Mouse (Mus musculus): Measurements from ENCODE around the gene Abtb2. TPM values are rescaled to one million over a fixed set of nuclear protein-coding genes. Genes with fewer than 3 reads are reported as not detected.
"Not testable (repeated sequence)": the region's sequence is repeated elsewhere in the genome, so short reads cannot be mapped to it uniquely, and the experiment has no call there.

Gene Abtb2
- polyA plus RNA-seq (2012; rRNA removed), result 2.2 and 2.4 TPM in 2 replicates

DNA sequence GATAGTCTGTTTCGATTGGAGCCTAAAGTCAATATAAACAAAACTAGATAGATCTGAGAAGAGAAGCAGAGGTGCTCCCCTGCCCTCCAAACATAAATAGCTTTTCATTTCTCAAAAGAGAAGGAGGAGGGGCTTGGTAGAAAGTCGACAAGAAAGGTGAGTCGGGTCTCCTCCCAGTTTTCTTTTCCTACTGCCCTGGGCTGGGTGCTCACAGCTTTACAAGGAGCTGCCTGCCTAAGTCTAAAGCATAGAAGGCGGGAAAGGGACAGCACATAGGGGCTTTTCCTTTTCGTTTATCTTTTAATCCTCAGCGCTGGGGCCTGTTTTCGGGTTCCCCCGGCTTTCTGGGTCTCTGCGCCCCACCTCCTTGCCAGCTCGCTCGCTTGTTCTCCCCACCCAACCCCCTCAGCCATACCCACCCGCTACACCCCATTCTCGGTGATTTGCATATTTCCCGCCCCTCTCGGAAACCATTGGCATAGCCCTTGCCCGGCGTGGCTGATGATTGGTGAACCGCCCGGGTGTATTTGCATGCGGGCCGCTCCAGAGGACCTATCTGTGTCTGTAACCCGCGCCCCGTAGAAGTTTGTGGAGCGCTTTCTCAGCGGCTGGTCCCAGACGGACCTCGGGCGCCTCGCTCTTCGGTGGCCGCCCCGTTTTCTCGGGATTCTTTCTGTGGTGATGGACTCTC, at the start of gene Abtb2:
Abtb2 (plus strand) TSS at position 579 of the 691 bp plus-strand sequence.
- no peak for DNase-seq (ENCODE audit: low read depth)

DNA sequence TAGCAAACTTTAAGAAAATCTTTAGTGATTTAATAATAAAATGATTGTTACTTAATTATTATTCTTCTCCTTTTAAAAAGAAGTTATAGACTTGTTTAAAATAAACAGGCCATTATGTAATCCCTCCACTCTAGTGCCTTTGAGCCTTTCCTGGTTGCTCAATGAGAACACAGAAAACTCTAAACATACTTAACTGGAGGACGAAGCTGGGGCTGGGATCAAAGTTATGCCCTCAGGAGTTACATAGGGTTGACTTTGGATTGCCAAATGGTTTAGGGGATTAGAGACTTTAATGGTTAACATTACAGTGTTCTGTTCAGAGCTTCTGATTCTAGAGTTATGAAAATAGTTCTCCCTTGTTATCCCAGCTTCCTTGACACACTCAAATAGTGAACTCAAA, 49.6 kb upstream of the Abtb2 start:
- DNase-seq (ENCODE audit: low read depth), result peak; percentile 77

DNA sequence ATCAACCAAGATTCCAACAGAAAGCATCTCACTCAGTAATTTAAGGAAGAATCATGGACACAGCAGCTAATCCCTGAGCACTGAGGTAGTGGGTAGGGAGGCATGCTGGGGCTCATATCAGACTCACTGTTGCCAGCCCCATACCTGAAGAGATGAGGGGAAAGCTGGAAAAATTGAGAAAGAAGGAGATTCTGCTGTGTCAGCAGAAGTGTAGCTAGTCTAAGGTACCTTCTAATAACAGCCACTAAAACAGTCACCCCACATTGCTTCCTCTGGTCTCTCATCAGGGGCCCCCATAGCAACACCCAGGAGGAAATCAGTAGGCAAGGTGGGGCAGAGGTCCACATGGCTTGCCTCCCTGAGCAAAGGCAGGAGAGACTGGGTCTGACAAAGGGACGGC, 40.5 kb upstream of the Abtb2 start:
- DNase-seq (ENCODE audit: low read depth), result no peak

DNA sequence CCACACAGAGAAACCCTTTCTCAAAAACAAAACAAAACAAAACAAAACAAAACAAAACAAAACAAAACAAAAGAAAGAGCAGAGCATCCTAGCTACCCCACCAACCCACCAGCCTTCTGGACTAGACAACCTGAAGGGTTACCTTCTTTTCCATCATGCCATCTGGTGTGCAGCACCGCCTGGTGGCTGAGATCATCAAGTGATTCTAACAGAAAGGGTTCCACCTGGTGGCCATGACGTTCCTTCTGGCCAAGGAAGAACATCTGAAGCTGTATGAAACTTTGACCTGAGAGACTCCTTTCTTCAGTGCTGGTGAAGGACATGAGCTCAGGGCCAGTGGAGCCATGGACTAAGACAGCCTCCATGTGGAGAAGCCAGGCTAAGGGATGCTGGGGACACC, 19.0 kb upstream of the Abtb2 start:
- DNase-seq (ENCODE audit: low read depth), result no peak

DNA sequence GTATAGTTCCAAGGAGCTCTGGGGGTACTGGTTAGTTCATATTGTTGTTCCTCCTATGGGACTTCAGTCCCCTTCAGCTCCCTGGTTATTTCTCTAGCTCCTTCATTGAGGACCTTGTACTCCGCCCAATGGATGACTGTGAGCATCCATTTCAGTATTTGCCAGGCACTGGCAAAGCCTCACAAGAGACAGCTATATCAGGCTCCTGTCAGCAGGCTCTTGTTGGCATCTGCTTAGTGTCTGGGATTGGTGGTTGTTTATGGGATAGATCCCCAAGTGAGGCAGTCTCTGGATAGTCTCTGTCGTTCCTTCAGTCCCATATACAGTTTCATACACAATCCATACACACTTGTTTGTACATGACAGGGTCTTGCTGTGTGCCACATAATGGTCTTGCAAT, 15.8 kb upstream of the Abtb2 start:
- not testable (repeated sequence) for DNase-seq (ENCODE audit: low read depth)

DNA sequence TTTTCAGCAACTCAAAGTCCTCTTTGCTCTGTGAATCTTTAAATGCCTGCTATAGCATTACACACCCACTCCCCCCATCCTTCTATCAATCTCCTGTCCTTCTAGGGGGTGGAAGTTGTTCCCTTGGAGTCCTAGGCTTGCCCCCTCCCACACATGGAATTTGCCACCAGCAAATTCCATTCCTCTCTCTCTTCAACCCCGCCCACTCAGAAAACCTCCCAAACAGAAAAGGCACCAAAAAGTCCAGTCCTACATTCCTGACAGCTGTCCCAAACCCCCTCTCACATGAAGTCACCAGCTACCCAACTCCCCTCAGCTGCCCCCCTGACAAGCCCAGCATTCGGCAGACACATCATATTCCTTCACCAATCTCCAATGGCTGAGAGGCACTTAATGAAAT, 12.1 kb upstream of the Abtb2 start:
- no peak for DNase-seq (ENCODE audit: low read depth)

DNA sequence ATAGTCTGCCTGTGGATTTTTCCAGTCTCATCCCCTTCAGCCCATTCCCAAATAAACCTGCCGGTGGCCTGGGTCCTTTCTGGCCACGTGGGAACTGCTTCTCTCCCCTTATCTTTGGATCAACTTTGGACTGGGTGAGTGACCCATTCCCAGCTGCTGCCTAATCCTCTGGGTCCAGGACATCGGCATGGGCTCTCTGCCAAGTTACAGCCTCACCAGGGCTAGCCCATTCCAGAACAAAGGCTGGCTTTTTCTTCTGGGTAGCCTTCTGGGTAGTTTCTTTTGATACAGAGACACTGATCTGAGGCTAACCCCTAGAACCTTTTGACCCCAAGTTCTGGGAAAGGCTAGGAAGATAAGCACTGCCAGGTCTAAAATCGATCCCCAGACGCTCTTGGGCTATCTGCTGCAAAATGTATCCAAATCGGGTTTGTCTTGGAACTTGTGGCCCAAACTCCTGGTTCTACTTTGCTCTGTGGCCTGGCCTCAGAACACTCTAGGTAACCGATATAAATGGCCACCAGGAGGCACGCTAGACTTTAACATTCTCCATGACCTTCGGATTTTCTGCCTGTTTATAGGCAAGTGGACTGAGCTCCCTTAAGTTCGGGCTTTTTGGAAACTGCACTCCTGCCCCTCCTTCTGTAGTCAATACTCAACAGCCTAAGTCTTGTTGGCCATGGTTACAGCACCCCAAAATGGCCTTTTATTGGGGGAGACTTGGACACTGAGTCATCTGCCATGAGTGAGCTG, 9.8 kb upstream of the Abtb2 start:
- no peak for DNase-seq (ENCODE audit: low read depth)

DNA sequence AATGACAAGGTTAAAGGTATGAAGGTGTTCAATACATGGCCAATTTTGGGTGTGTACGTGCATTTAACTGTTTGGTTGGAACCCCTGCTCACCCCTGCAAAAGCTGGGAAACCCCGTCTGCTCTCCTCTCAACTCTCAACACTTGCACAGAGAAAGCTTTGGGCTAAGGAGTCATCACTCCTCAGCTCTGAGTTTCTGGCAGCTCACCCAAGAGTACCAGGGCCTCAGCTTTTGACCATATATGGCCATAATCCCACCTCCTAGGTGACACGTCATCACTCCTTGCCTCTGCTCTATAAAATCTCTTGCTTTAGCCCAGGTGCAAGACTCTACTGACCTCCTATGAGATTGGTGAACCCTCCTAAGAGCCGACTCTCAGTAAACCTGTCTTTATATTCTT, 5.2 kb upstream of the Abtb2 start:
- no peak for DNase-seq (ENCODE audit: low read depth)

DNA sequence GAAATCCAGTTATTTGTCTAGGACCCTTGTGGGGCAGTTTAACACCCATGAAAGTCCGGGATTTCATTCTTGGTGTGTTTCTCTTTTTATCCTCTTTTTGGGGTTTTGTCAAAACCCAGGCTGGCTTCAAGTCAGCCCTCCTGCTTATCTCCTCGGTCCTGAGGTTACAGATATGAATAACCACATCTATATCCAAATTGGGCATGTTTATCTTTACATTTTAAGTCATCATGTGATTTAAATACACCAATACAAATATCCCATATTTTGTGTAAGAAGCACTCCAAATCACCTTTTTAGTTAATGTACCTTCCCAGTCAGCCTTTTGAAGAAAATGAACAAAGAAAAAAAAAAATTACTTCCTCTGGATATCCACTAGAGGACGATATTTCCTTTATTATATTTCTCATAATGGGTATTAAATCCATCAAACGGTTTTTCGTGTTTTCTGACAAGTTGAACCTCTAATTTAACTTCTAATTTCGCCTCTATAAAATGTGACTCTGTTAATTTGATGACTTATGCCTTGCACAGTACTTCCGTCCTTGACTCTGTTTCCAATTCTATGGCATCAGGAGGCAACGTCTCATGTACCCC, 1.6 kb upstream of the Abtb2 start:
- DNase-seq (ENCODE audit: low read depth), result no peak

DNA sequence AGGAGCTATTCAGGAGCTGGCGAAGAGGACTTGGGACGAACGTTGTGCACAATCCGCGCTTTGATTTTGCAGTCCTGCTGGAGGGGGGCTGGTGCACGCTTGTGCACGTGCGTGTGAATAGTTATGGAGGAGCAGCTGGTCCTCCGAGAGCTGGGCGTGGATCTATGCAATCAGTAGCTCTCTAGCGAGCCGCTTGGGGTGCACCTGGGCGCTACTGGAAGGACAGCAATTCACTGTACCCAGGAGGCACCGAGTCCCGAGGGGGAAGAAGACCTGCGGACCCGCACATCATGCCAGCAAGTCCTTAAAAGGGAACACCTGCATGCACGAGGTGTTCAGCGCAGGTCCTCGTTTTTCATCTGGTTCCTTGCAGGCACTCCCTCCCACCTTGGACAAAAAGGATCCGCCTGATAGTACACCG, 929 bp upstream of the Abtb2 start:
- no peak for DNase-seq (ENCODE audit: low read depth)

DNA sequence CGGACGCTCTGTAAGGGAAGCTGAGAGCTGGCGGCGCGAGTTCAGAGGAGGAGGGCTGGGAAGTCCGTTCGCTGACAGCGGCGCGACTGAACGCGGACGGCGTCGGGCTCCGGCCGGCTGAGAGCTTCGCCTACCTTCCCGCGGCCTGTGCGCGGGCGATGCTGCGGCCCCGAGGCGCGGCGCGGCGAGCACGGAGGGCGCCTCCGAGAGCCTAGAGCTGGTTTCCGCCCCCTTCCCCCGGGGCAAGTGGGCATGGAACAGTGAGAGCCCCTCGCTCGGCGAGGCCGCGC, 258 bp downstream of the Abtb2 start:
- no peak for DNase-seq (ENCODE audit: low read depth)

DNA sequence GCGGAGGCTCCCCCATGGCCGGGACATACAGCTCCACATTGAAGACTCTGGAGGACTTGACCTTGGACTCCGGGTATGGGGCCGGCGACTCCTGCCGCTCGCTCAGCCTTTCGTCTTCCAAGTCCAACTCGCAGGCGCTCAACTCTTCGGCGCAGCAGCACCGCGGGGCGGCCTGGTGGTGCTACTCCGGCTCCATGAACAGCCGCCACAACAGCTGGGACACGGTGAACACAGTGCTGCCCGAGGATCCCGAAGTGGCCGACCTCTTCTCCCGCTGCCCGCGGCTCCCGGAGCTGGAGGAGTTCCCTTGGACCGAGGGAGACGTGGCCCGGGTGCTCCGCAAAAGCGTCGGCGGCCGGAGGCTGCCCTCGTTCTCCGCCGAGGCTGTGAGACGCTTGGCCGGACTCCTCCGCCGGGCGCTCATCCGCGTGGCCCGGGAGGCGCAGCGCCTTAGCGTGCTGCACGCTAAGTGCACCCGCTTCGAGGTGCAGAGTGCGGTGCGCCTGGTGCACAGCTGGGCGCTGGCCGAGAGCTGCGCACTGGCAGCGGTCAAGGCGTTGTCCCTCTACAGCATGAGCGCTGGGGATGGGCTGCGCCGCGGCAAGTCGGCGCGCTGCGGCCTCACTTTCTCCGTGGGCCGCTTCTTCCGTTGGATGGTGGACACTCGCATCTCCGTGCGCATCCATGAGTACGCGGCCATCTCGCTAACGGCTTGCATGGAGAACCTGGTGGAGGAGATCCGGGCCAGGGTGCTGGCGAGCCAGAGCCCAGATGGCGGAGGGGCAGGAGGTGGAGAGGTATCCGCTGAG, 807 bp downstream of the Abtb2 start:
- no peak for DNase-seq (ENCODE audit: low read depth)

DNA sequence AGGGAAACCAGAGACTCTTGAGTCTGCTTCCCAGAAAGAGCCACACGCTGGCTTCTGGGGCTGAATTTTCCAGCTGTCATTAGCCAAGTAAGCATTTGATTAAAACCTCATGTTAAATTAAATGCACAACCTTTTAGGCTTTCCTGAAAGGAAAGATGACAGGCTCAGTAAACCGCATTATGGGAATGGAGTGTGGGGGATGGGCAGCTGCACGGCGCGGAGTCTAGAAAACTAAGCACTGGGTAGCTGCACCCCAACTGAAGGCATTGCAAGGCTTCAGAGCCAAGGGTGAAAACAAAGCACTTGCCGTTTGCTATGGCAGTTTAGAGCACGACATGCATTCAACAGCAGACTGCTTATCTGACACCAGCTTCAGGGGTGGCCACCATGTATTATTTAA, 2.1 kb downstream of the Abtb2 start:
- no peak for DNase-seq (ENCODE audit: low read depth)

DNA sequence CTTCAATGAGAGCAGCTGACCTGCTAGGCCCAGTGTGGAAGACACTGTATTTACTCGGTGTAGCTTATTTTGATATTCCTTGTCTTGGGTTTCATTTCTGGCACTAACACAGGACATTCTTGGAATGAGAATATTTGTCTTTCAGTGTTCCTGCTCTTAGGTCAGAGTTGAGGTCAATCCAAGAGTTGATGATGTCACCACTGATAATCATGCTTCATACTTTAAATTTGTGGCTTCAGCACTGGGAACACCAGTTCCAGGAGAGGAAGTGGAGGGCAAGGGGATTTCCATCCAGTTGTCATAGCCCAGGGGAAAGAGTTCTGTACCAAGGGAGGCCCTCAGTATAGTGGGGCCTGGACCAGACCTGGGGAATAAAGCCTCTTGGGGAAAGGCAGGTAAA, 3.6 kb downstream of the Abtb2 start:
- DNase-seq (ENCODE audit: low read depth), result no peak

DNA sequence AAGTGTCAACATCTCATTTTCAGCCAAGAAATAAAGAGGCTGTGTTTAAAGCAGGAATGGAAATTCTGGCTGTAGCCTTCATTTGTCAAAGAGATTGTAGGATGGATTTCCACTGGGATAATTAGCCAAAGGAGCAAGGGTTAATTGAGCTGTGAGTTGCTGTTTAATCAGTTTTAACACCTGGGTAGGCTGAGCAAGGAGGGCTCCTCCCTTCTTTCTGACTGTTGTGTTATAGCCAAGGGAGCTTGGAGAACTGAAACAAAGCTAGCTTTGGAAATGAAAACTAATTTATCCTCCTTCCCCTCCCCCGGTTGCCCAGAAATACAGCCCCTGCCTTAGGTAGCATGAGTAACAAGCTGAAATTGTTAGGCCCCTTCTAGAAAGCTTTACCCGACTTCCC, 6.2 kb downstream of the Abtb2 start:
- no peak for DNase-seq (ENCODE audit: low read depth)

DNA sequence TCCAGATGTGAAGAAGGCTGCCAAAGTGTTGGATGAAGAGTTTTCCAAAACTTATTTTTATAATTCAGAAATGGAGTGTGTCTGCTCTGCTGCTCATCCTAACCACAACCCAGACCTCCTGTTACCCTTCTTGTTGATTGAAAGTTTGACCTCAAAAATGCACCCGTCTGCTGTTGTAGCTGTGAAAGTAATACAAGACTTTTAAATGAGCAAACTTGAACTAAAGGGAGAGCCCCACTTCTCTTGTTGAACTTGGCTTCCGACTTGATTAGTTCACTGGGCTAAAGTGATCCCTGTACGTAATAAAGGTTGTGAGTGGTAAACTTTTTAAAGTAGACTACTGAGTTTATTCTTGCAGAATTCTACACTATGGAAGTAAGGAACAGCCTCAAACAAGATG, 10.3 kb downstream of the Abtb2 start:
- DNase-seq (ENCODE audit: low read depth), result no peak

DNA sequence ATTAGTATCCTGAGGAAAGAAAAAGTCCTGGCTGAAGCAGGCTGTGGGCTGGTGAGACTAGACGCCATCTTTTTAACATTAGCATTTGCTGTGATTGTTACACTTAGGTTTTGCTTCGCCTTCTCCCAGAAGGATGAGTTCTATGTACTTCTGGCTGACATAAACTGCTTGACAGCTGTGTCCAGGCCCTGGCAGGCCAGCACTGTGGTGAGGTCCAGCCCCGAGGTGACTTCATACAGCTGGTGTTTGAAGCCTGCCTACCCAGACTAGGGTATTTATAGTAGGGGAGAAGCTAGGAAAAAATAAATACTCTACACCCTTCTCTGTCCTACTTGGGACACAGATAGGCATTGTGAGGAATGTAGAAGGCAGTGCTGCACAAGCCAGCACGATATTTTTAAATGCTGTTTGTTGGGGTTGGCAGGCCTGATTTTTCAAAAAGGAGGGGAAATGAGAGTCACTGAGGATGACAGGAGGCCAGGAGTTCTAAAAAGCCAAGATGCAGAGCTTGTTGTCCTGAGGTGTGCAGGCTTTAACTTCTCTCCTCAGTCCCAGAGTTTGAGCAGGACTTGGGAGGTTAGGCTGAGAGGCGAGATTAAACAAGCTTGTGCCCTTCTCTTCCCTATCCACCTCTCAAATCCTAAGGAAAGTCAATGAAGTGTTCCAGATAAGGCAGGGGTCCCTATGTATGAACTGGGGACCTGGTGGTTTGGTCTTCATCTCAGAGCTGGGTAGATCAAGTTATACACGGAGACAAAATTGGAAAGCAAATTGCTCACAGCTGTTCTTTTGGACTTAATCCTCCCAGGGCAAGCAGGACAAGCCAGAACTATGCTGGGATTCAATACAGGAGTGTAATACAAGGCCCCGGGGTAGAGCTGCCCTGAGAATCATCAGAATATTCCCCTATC, 11.9 kb downstream of the Abtb2 start:
- DNase-seq (ENCODE audit: low read depth), result no peak

DNA sequence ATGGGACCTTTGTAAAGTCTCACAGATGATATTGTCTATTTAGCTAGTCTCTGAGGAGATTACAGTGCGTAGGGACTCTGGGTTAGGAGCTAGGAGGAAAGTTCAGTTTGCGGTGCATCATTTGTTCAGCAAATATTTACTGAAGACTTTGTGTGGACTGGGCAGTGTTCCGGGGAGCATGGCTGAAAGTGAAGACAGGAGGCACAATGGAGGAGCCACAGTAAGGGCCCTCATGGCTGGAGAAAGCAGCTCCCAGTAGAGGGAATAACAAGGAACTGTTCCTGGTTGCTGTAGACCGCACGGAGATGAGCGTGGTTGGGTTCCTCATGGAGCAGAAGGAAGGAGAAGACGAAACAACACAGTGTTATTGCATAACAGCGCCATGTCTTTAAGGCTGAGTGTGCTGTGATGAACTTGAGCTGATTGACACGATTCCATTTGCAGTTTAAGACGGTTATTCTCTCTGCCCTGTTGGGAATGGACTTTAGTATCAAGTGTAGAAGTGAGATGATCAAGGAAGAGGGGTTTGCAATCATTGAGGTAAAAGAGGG, 12.6 kb downstream of the Abtb2 start:
- no peak for DNase-seq (ENCODE audit: low read depth)

DNA sequence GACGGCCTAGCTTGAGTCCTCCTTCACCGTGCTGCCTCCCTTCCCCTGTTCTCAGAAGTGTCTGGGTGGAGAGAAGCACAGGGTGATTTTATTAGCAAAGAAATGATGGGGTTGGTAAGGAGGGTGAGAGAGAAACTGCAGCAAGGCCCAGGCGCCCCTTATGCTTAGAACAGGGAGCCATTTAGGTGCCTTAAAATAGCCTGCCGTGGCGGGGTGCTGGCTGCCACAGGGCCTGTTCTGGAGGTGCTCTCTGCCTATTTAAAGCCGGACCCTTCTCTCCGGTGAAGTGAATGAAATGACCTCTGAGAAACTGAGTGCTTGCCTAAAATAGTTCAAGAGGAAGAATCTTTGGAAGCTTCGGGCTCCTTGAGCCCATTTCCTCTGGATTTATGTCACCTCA, 14.6 kb downstream of the Abtb2 start:
- no peak for DNase-seq (ENCODE audit: low read depth)

DNA sequence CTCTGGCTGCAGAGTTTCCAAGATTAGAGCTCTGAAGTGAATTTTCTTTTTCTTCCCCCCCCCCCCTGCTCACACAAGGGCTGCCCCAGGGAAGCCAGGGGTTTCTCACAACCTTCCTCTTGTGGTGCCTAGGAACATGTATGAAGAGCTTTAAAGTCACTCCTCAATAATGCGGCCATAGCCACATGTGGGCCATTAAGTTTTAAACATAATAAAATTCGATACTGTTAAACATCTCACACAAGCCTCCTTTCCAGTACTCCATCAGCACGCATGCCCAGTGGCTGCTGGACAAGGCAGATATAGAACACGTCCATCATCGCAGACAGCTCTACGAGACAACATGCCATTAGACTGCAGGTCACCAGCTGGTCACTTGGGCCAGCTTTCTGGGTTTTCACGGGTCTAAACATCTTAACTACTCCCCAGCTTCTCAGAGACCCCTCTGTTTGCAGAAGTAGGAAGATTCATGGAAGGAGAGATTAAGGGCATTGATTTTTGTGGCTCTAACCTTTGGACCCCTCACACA, 15.3 kb downstream of the Abtb2 start:
- DNase-seq (ENCODE audit: low read depth), result no peak

DNA sequence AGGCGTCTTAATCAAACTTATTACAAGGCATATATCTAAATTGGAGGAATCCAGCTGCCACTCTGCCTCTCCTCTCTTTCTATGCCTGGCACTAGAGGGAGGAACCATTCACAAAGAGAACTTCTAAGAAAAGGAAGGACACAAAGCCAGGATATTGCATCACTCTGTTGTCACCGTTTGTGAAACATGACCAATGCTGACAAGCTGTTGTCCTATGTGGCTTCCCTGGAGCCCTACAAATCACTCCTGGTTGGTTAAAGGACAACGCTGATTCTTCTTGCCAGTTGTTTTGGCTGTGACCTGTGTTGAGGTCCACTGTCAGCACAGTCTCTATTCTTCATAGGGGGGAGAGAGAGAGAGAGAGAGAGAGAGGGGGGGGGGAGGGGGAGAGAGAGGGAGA, 17.2 kb downstream of the Abtb2 start:
- no peak for DNase-seq (ENCODE audit: low read depth)
